Mouse (Mus musculus) limb, embryonic 11.5 days (tissue): ENCODE data around the gene Rbms3. TPM values are rescaled to one million over a fixed set of nuclear protein-coding genes. Genes with fewer than 3 reads are reported as not detected.

Source experiments
- ATAC-seq: fragments of 200-750 bp; cut with Nextera tagmentation; 2 replicates; pipeline ENCODE4 v1.8.0; 2017; ENCODE audit warnings: low read depth; ENCODE audit not compliant: insufficient number of reproducible peaks, low FRiP score, low TSS enrichment
- DNase-seq: peaks from one replicate; pipeline ENCODE4 v3.0.0-alpha.2; 2015; ENCODE audit warnings: low spot score
- H3K27ac ChIP-seq: fragments of 300-500 bp; sonication (generic); replicated peaks from 2 replicates; pipeline ENCODE4 v1.5.1; 2014; ENCODE audit warnings: low read depth, mild to moderate bottlenecking, low read length
- H3K27me3 ChIP-seq: fragments of 300-500 bp; sonication (generic); 2 replicates; pipeline ENCODE4 v1.6.1; 2014; ENCODE audit warnings: mild to moderate bottlenecking, low read length, mixed read lengths; ENCODE audit not compliant: control insufficient read depth, insufficient read depth
- H3K36me3 ChIP-seq: fragments of 300-500 bp; sonication (generic); 2 replicates; pipeline ENCODE4 v1.6.1; 2014; ENCODE audit warnings: mild to moderate bottlenecking, low read length, moderate library complexity, mixed read lengths; ENCODE audit not compliant: control insufficient read depth, insufficient read depth
- H3K4me1 ChIP-seq: fragments of 300-500 bp; sonication (generic); 2 replicates; pipeline ENCODE4 v1.6.1; 2014; ENCODE audit warnings: low read length, mixed read lengths; ENCODE audit not compliant: control insufficient read depth, insufficient read depth
- H3K4me2 ChIP-seq: fragments of 300-500 bp; sonication (generic); 2 replicates; pipeline ENCODE4 v1.6.1; 2014; ENCODE audit warnings: low read depth, mild to moderate bottlenecking, moderate library complexity; ENCODE audit not compliant: severe bottlenecking
- H3K4me3 ChIP-seq: fragments of 300-500 bp; sonication (generic); 2 replicates; pipeline ENCODE4 v1.5.1; 2014; ENCODE audit warnings: low read depth, low read length
- H3K9ac ChIP-seq: fragments of 300-500 bp; sonication (generic); 2 replicates; pipeline ENCODE4 v1.6.1; 2014; ENCODE audit warnings: mild to moderate bottlenecking, low read length
- H3K9me3 ChIP-seq: fragments of 300-500 bp; sonication (generic); 2 replicates; pipeline ENCODE4 v1.6.1; 2016; ENCODE audit warnings: low read length; ENCODE audit not compliant: control insufficient read depth
- WGBS: fragments of 180-500 bp; shearing (Covaris S2); extraction: QIAGEN DNeasy Blood & Tissue Kit; methylation state at CpG from one replicate; pipeline ENCODE4 v1.1.7; 2014; 5-methylcytosine and 5-hydroxymethylcytosine counted together
- polyA plus RNA-seq: library from polyadenylated mRNA; unstranded; fragments of >200 nt; fragmentation: Nextera tagmentation; extraction: Ambion mirVana; gene quantifications from 2 replicates; pipeline ENCODE4 v1.2.1, GENCODE M21; 2014

The Rbms3 gene
- polyA plus RNA-seq, 1 experiment from 2014 or later = 51.9 TPM

- peak overlapping the region; percentile 41 for H3K9ac ChIP-seq
- H3K4me2 ChIP-seq = peak overlapping the region; percentile 80
- H3K4me1 ChIP-seq = peaks cover 9% of the 10 kb centered on the region
- DNase-seq (peak; percentile 69), ATAC-seq (0 out of 2 replicates have a peak, but pooled peaks have one; percentile 70)
- no peaks in the 10 kb centered on the region for H3K27me3 ChIP-seq
- WGBS = 0% methylated on average over 10 of the region's 10 CpGs
- no peaks in the 10 kb centered on the region for H3K36me3 ChIP-seq
- no peaks in the 10 kb centered on the region for H3K9me3 ChIP-seq
- 0 out of 2 replicates have a peak overlapping the region, but pooled peaks have one; percentile 32 for H3K27ac ChIP-seq
- peak overlapping the region; percentile 58 for H3K4me3 ChIP-seq
Observed at GRCm38 (mm10) chr9:117252411-117252861, 377.3 kb downstream of the Rbms3 start.

GRCm38 (mm10) chr9:117251521-117252368 lies 378.0 kb downstream of the Rbms3 start:
- peak; percentile 33 for ATAC-seq
- H3K9ac ChIP-seq = peak overlapping the region; percentile 88
- WGBS = under 1% methylated on average over 29 of the region's 29 CpGs
- peaks cover 14% of the 10 kb centered on the region for H3K4me1 ChIP-seq
- no peaks in the 10 kb centered on the region for H3K9me3 ChIP-seq
- peak overlapping the region; percentile 58 for H3K4me3 ChIP-seq
- H3K27ac ChIP-seq = peak overlapping the region; percentile 68
- DNase-seq = peak; percentile 75
- peak overlapping the region; percentile 80 for H3K4me2 ChIP-seq
- H3K27me3 ChIP-seq = no peaks in the 10 kb centered on the region
- no peaks in the 10 kb centered on the region for H3K36me3 ChIP-seq

GRCm38 (mm10) chr9:117250831-117251165 lies 378.9 kb downstream of the Rbms3 start:
- H3K9me3 ChIP-seq = no peaks in the 10 kb centered on the region
- ATAC-seq = no peak
- peak overlapping the region; percentile 68 for H3K27ac ChIP-seq
- H3K4me3 ChIP-seq = peak overlapping the region; percentile 58
- no peaks in the 10 kb centered on the region for H3K36me3 ChIP-seq
- H3K4me1 ChIP-seq = peaks cover 20% of the 10 kb centered on the region
- H3K27me3 ChIP-seq = no peaks in the 10 kb centered on the region
- 0% methylated on average over 2 of the region's 2 CpGs for WGBS
- peak overlapping the region; percentile 80 for H3K4me2 ChIP-seq
- peak; percentile 48 for DNase-seq
- H3K9ac ChIP-seq = peak overlapping the region; percentile 88

GRCm38 (mm10) chr9:117250036-117250830 lies 379.5 kb downstream of the Rbms3 start:
- Histone ChIP-seq H3K4me3 (peak overlapping the region; percentile 58), H3K36me3 (no peaks in the 10 kb centered on the region), H3K27ac (peak overlapping the region; percentile 33; the same call in 1 of the 2 replicates), H3K27me3 (no peaks in the 10 kb centered on the region), H3K4me1 (peaks cover 20% of the 10 kb centered on the region), H3K4me2 (peak overlapping the region; percentile 80), H3K9ac (peak overlapping the region; percentile 88), H3K9me3 (no peaks in the 10 kb centered on the region)
- DNase-seq (peak; percentile 38), ATAC-seq (no peak)
- 19% methylated on average over 13 of the region's 13 CpGs for WGBS

- 27% methylated on average over 5 of the region's 5 CpGs for WGBS
- Histone ChIP-seq H3K4me1 (peaks cover 20% of the 10 kb centered on the region), H3K4me3 (no peak overlapping the region), H3K9me3 (no peaks in the 10 kb centered on the region), H3K4me2 (0 out of 2 replicates have a peak overlapping the region, but pooled peaks have one; percentile 21), H3K27ac (peak overlapping the region; percentile 50), H3K36me3 (no peaks in the 10 kb centered on the region), H3K27me3 (no peaks in the 10 kb centered on the region), H3K9ac (0 out of 2 replicates have a peak overlapping the region, but pooled peaks have one; percentile 24)
- DNase-seq (no peak), ATAC-seq (no peak)
Observed at GRCm38 (mm10) chr9:117247311-117247980, 382.3 kb downstream of the Rbms3 start.

GRCm38 (mm10) chr9:117246173-117246572 lies 383.5 kb downstream of the Rbms3 start:
- no peaks in the 10 kb centered on the region for H3K9me3 ChIP-seq
- no peak overlapping the region for H3K9ac ChIP-seq
- WGBS = 41% methylated on average over 12 of the region's 12 CpGs
- ATAC-seq (no peak), DNase-seq (peak; percentile 70)
- no peak overlapping the region for H3K4me3 ChIP-seq
- H3K27me3 ChIP-seq = no peaks in the 10 kb centered on the region
- H3K4me1 ChIP-seq = peaks cover 20% of the 10 kb centered on the region
- H3K4me2 ChIP-seq = no peak overlapping the region
- no peaks in the 10 kb centered on the region for H3K36me3 ChIP-seq
- no peak overlapping the region; the same call in 1 of the 2 replicates for H3K27ac ChIP-seq

- H3K27ac ChIP-seq = no peak overlapping the region
- ATAC-seq = no peak
- H3K9ac ChIP-seq = no peak overlapping the region
- no peak for DNase-seq
- no peak overlapping the region for H3K4me3 ChIP-seq
- no peak overlapping the region for H3K4me2 ChIP-seq
- H3K4me1 ChIP-seq = peaks cover 17% of the 10 kb centered on the region
- no peaks in the 10 kb centered on the region for H3K27me3 ChIP-seq
- no peaks in the 10 kb centered on the region for H3K9me3 ChIP-seq
- H3K36me3 ChIP-seq = no peaks in the 10 kb centered on the region
- WGBS = 92% methylated on average over 7 of the region's 7 CpGs
Observed at GRCm38 (mm10) chr9:117243365-117243764, 386.3 kb downstream of the Rbms3 start.

- DNase-seq = no peak
- WGBS = 73% methylated on average over 6 of the region's 6 CpGs
Observed at GRCm38 (mm10) chr9:117234726-117235075, 395.0 kb downstream of the Rbms3 start.

More at GRCm38 (mm10) chr9:117234726-117235075, 395.0 kb downstream of the Rbms3 start:
- no peak overlapping the region for H3K4me2 ChIP-seq
- no peaks in the 10 kb centered on the region for H3K4me1 ChIP-seq
- H3K36me3 ChIP-seq = no peaks in the 10 kb centered on the region
- H3K27me3 ChIP-seq = no peaks in the 10 kb centered on the region
- no peak overlapping the region for H3K4me3 ChIP-seq
- no peaks in the 10 kb centered on the region for H3K9me3 ChIP-seq
- H3K9ac ChIP-seq = no peak overlapping the region
- H3K27ac ChIP-seq = no peak overlapping the region
- ATAC-seq = no peak
